ENCODE assay signal across 7 mouse cellular contexts in genomic region chr10:20347285-20348214, GRCm38 (mm10). TPM values are rescaled to one million over a fixed set of nuclear protein-coding genes. Genes with fewer than 3 reads are reported as not detected.
A peak's percentile ranks its signal among the peaks of the same experiment; 100 is the strongest.
DNase-seq lines count a peak whose midpoint lies in the region; ATAC-seq lines count a peak whose summit lies in the region.

TSS of gene Mtfr2 (plus strand) at chr10:20347770.

- H3K27me3 ChIP-seq in intestine, embryonic 15.5 days (replicated peaks), result no peaks in the 10 kb centered on the region
- H3K27me3 ChIP-seq in midbrain, embryonic 10.5 days (ENCODE audit: low read depth, poor library complexity, severe bottlenecking), result no peaks in the 10 kb centered on the region

- H3K4me1 ChIP-seq in intestine, embryonic 15.5 days (replicated peaks), result no peaks in the 10 kb centered on the region; the same call in 1 of the 2 replicates
- H3K4me1 ChIP-seq in midbrain, embryonic 10.5 days, result peaks cover 15% of the 10 kb centered on the region

- no peaks in the 10 kb centered on the region for H3K9me3 ChIP-seq in intestine, embryonic 15.5 days
- H3K9me3 ChIP-seq in midbrain, embryonic 10.5 days (replicated peaks), result no peaks in the 10 kb centered on the region

- H3K27ac ChIP-seq in intestine, embryonic 15.5 days, result no peak within 1 kb of the TSS; the same call in 1 of the 2 replicates
- H3K27ac ChIP-seq in midbrain, embryonic 10.5 days (replicated peaks), result peak within 1 kb of the TSS; percentile 89

- H3K4me2 ChIP-seq in intestine, embryonic 15.5 days (replicated peaks), result peak within 1 kb of the TSS; percentile 84

- peak within 1 kb of the TSS; percentile 74 for H3K9ac ChIP-seq in intestine, embryonic 15.5 days

- peaks cover 17% of the 10 kb centered on the region for H3K36me3 ChIP-seq in intestine, embryonic 15.5 days
- peaks cover 52% of the 10 kb centered on the region for H3K36me3 ChIP-seq in midbrain, embryonic 10.5 days

- under 1% methylated on average over 58 of the region's 58 CpGs for WGBS in intestine, embryonic 15.5 days
- WGBS in midbrain, embryonic 10.5 days, result 2% methylated on average over 58 of the region's 58 CpGs

- peak; percentile 95 for DNase-seq in adrenal gland, adult 2 months
- peak; percentile 93 for DNase-seq in embryo, embryonic 11.5 days (ENCODE audit: low read depth, low spot score)
- DNase-seq in gastrocnemius, postnatal 36 days, result peak; percentile 87 to 90
- DNase-seq in left cerebral cortex, postnatal 25 days (ENCODE audit: low spot score in 2 of 2), result peak; percentile 95 to 96
- peak; percentile 95 for DNase-seq in midbrain, embryonic 10.5 days (ENCODE audit: low spot score)
- peak; percentile 96 for DNase-seq in right cerebral cortex, postnatal 4 days

- ATAC-seq in intestine, embryonic 15.5 days, result peak; percentile 98

- H3K4me3 ChIP-seq in intestine, embryonic 15.5 days (replicated peaks), result peak within 1 kb of the TSS; percentile 82
- H3K4me3 ChIP-seq in midbrain, embryonic 10.5 days, result peak within 1 kb of the TSS; percentile 79

- intact Hi-C loops in gastrocnemius, postnatal 36 days (cut with DNase I), result no loop called here
- intact Hi-C loops in left cerebral cortex, postnatal 25 days (cut with DNase I), result no loop called here

RNA-seq across cellular contexts. Expression of gene Mtfr2, which starts in this region (rescaled TPM):
- total RNA-seq in adrenal gland, adult 2 months (2021), result 1 to 10 TPM in 1 of 2 experiments, under 1 TPM in 1; 0.66 to 1.4 TPM
- polyA plus RNA-seq in adrenal gland, adult 2 months (2012; rRNA removed), result 0.19 and 0.26 TPM in 2 replicates
- under 1 TPM; 0.23 to 0.27 TPM for total RNA-seq in gastrocnemius, postnatal 36 days (2021)
- 1.7 and 2.2 TPM in 2 replicates for polyA plus RNA-seq in intestine, embryonic 15.5 days (2015; fragmentation: Nextera tagmentation; extraction: Ambion mirVana)
- total RNA-seq in left cerebral cortex, postnatal 25 days (2021), result under 1 TPM; 0.50 to 0.55 TPM
- 2.8 and 2.9 TPM in 2 replicates for polyA plus RNA-seq in midbrain, embryonic 10.5 days (2016; fragmentation: Nextera tagmentation; extraction: Ambion mirVana)

Comparison
In these comparisons a context has a peak if more than half of its experiments do, and no peak if none do; other contexts are left out.
1. Peak in DNase-seq in gastrocnemius, postnatal 36 days; RNA of the gene not detected or under 1 TPM.
2. Peak in DNase-seq in left cerebral cortex, postnatal 25 days; RNA of the gene not detected or under 1 TPM.